Mouse (Mus musculus): Measurements from ENCODE around the gene Spint2.
"Not testable (repeated sequence)": the region's sequence is repeated elsewhere in the genome, so short reads cannot be mapped to it uniquely, and the experiment has no call there.

DNA sequence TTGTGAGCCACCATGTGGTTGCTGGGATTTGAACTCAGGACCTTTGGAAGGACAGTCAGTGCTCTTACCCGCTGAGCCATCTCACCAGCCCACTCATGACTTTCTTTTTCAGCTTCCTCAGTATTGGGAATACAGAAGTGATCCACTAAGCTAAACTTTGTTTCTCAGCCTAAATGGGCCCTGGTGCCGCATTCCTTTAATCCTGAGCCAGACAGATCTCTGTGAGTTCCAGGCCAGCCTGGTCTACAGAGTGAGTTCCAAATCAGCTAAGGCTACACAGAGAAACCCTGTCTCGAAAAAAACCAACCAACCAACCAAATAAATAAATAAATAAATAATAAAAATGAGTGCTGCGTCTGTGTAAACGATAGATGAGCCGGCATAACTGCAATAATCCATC, 44.1 kb downstream of the Spint2 start:
- not testable (repeated sequence) for TF ChIP-seq SMC3 (IDR thresholded peaks at IDR 0.05; ENCODE audit: low read depth, low read length); SIN3A (IDR thresholded peaks at IDR 0.05; ENCODE audit: low read length); MAX (IDR thresholded peaks at IDR 0.05; ENCODE audit: low read length); CTCF (conservative IDR thresholded peaks at IDR 0.05 in 1 of 2, IDR thresholded peaks at IDR 0.05 in 1 of 2; ENCODE audit: low read depth in 2 of 2, low read length in 2 of 2); POLR2A (IDR thresholded peaks at IDR 0.05; ENCODE audit: low read depth, low read length); MYC (IDR thresholded peaks at IDR 0.05; ENCODE audit: low read depth, low read length); TBP (conservative IDR thresholded peaks at IDR 0.05; ENCODE audit: low read depth, low read length); TCF12 (IDR thresholded peaks at IDR 0.05; ENCODE audit: low read depth, low read length); ZC3H11A (IDR thresholded peaks at IDR 0.05; ENCODE audit: low read depth, low read length); ZNF384 (IDR thresholded peaks at IDR 0.05; ENCODE audit: low read depth, low read length)
